Mouse (Mus musculus) cerebellum, adult (tissue): ENCODE data around the gene Lmo7.
A peak's percentile ranks its signal among the peaks of the same experiment; 100 is the strongest.

Experiments used
- ATAC-seq: cut with Nextera tagmentation; 2 replicates; pipeline ENCODE4 v1.9.2; 2017; ENCODE audit warnings: mild to moderate bottlenecking, moderate library complexity, mixed read lengths; ENCODE audit not compliant: insufficient number of reproducible peaks, low FRiP score, low TSS enrichment

The Lmo7 gene

DNA sequence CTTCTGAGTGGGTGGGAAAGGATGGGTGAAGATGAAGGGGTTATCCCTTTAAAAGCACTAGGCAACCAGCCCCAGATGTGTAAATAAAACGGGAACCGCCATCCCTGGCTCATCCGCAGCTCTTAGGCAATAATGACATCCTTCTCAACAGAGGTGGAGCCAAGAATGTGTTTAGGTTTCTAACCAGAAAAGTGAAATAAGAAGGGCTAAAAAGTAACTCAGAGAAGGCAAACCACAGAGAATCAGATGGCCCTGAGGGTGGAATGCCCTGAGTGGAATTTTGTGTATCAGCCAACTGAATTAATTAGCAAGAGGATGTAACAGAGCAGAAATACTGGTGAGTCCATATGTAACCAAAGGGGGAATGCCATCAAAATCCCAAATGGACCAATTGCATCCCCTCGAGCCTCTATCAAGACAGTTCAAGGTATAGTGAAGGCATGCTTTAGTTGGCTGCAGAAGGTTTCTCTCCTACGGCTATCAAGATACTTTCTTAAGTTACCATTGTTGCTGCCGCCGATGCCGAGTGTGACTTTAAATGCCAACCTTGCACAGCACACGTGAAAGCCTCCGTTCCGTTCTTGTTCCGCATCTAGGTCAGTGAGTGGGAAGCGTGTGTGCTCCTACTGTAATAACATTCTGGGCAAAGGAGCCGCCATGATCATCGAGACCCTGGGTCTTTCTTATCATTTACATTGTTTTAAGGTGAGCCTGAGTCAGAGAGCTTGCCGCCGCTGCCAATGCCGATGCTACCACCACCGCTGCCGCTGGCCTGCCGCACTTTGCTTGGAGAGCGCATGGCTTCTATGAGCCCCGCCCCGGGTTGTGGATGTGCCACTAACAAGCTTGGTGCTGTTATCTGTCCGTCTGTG lies 201.1 kb downstream of the Lmo7 start:
- ATAC-seq = no peak

DNA sequence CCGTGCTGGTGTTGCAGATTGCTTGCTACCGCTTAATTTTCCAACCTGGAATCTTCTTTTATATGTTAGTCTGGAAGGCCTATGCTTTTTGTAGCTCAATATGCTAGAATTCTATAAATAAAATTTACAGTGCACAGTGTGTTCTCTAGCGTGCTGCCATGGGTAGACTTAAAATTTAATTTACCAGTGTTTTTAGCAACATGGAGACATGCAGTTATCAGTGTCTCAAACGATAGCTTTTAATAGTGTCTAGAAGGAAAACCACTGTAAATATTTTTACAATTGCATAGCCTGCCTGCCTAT lies 201.6 kb downstream of the Lmo7 start:
- ATAC-seq = no peak

- ATAC-seq = no peak
Measured at GRCm38 (mm10) chr14:101933551-101933950, 203.8 kb downstream of the Lmo7 start.

- peak; percentile 39; the same call in 1 of the 2 replicates for ATAC-seq
Measured at GRCm38 (mm10) chr14:101942971-101943370, 213.2 kb downstream of the Lmo7 start.

- ATAC-seq = peak; percentile 46; the same call in 1 of the 2 replicates
Measured at GRCm38 (mm10) chr14:101946711-101947516, 217.2 kb downstream of the Lmo7 start.

- 0 out of 2 replicates have a peak, but pooled peaks have one; percentile 38 for ATAC-seq
Measured at GRCm38 (mm10) chr14:101949114-101949513, 219.4 kb downstream of the Lmo7 start.

DNA sequence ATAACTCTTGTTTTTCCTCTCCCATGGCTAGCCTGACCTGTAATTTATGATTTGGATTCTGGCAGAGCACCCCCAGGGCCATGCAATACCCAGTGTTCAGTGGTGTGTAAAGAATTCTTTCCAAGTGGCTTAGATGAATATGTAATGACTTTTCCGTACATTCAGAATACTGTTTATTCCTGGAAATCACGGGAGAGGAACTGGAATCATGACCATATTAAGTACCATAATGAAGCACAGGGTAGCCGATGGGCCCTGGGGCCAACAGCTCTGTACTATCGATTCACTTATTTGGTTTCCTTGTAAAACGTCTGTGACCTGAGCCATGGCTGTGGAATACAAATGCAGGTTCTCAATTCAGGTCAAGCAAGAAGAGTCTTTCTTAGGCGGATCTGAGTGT lies 221.3 kb downstream of the Lmo7 start:
- no peak for ATAC-seq

GRCm38 (mm10) chr14:101953793-101954468 lies 224.2 kb downstream of the Lmo7 start:
- no peak for ATAC-seq

DNA sequence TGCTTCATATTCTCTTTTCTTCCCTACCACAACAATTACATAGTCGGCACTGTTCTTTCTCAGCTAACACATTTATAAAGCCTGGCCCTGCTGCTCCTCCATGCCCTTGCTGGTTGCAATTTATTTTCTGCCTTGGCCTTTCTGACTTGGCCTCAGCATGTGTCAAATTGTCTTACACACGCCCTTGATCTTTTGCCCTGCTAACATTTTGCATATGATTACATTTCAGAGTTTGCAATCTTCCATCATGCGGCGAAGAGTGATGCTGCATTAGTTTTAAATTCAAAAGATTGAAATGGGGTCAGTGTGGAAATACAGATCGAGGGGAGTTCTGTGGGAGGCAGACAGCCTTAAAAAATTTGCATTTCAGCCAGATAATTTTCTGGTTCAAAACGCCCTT lies 234.6 kb downstream of the Lmo7 start:
- no peak for ATAC-seq

DNA sequence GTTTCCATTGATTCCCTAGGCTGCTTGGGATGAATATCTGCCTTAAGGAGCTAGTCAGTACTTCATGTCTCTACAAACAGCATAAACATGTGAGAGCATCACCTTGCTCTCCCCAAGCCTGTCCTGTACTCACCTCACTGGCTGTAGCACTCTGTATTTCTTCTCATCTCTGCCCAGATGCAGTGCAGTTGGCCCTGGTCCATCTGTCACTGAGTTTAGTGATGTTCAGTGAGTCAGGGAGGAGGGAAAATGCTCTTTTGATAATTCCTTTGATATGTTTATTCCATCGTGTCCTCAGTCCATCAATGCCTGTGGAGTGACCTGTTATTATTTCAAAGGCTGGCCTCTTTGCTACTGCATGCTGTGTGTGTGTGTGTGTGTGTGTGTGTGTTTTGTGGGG lies 235.2 kb downstream of the Lmo7 start:
- ATAC-seq = no peak

- ATAC-seq = no peak
Measured at GRCm38 (mm10) chr14:101972764-101973163, 243.0 kb downstream of the Lmo7 start.

- no peak for ATAC-seq
Measured at GRCm38 (mm10) chr14:101973171-101973570, 243.4 kb downstream of the Lmo7 start.

GRCm38 (mm10) chr14:101976021-101976685 lies 246.4 kb downstream of the Lmo7 start:
- peak; percentile 90 for ATAC-seq
